ENCODE assay signal across 11 mouse cellular contexts in genomic region chr1:84733799-84734198, GRCm38 (mm10). TPM values are rescaled to one million over a fixed set of nuclear protein-coding genes. Genes with fewer than 3 reads are reported as not detected.
A peak's percentile ranks its signal among the peaks of the same experiment; 100 is the strongest.
DNase-seq lines count a peak whose midpoint lies in the region; ATAC-seq and TF ChIP-seq lines count a peak whose summit lies in the region.
"Had no signal": no experiment of that assay in that cellular context is flagged by ENCODE, and none has a peak within 500 bp of the region (broad histone marks: within the 10 kb centered on the region; RNA-seq: fewer than 3 reads in every experiment).

No protein-coding gene starts in this region.

- no peak for DNase-seq in gastrocnemius, adult 2 months
- no peak for DNase-seq in gastrocnemius, postnatal 36 days
- peak; percentile 50 for DNase-seq in embryo, embryonic 10.5 days (ENCODE audit: low spot score)
- no peak for DNase-seq in urinary bladder, adult 18-20 months (ENCODE audit: low spot score in 2 of 2)
- no peak for DNase-seq in gastrocnemius, postnatal 25 days
- no peak for DNase-seq in layer of hippocampus, postnatal 25 days (ENCODE audit: extremely low spot score in 1 of 2, low spot score in 1 of 2)
- DNase-seq: adrenal gland, adult 8-10 months had no signal

- no peak overlapping the region for H3K4me2 ChIP-seq in midbrain, embryonic 13.5 days (replicated peaks)
- no peak overlapping the region for H3K4me2 ChIP-seq in midbrain, embryonic 16.5 days (ENCODE audit: low read length)
- H3K4me2 ChIP-seq: heart, embryonic 13.5 days; limb, embryonic 15.5 days had no signal

- no peaks in the 10 kb centered on the region for H3K4me1 ChIP-seq in midbrain, embryonic 13.5 days (replicated peaks)
- no peaks in the 10 kb centered on the region for H3K4me1 ChIP-seq in midbrain, embryonic 16.5 days (ENCODE audit: control insufficient read depth, insufficient read depth, low read length)
- H3K4me1 ChIP-seq: heart, embryonic 13.5 days; limb, embryonic 15.5 days had no signal

- no peak overlapping the region for H3K9ac ChIP-seq in midbrain, embryonic 13.5 days (replicated peaks)
- no peak overlapping the region for H3K9ac ChIP-seq in midbrain, embryonic 16.5 days (ENCODE audit: low read depth, low read length)
- H3K9ac ChIP-seq: heart, embryonic 13.5 days; limb, embryonic 15.5 days had no signal

- ATAC-seq in midbrain, embryonic 13.5 days: 0 out of 2 replicates have a peak, but pooled peaks have one; percentile 37
- no peak for ATAC-seq in midbrain, embryonic 16.5 days

- H3K4me3 ChIP-seq in gastrocnemius, adult 2 months: no peak overlapping the region
- no peak overlapping the region for H3K4me3 ChIP-seq in midbrain, embryonic 13.5 days (replicated peaks)
- H3K4me3 ChIP-seq in midbrain, embryonic 16.5 days (ENCODE audit: low read depth, low read length): no peak overlapping the region
- H3K4me3 ChIP-seq: heart, embryonic 13.5 days; limb, embryonic 15.5 days had no signal

- intact Hi-C loops in gastrocnemius, adult 2 months (cut with DNase I): loop anchor here (5.0 kb wide), 1 partner anchor 149 kb away; no protein-coding TSS in a partner anchor
- intact Hi-C loops in gastrocnemius, postnatal 36 days (cut with DNase I): loop anchor here (5.0 to 10.0 kb wide), 2 partner anchors 111 to 149 kb away; partner anchors contain the start of gene Trip12

- peaks cover 53% of the 10 kb centered on the region for H3K36me3 ChIP-seq in midbrain, embryonic 13.5 days
- H3K36me3 ChIP-seq in midbrain, embryonic 16.5 days (ENCODE audit: control insufficient read depth, insufficient read depth, low read length): peaks cover 11% of the 10 kb centered on the region; the same call in 1 of the 2 replicates

- H3K27me3 ChIP-seq in midbrain, embryonic 13.5 days: no peaks in the 10 kb centered on the region
- no peaks in the 10 kb centered on the region for H3K27me3 ChIP-seq in midbrain, embryonic 16.5 days (ENCODE audit: control insufficient read depth, insufficient read depth, low read depth, low read length)
- H3K27me3 ChIP-seq: heart, embryonic 13.5 days; limb, embryonic 15.5 days had no signal

- H3K27ac ChIP-seq in gastrocnemius, adult 2 months: no peak overlapping the region
- H3K27ac ChIP-seq in midbrain, embryonic 13.5 days: no peak overlapping the region
- no peak overlapping the region for H3K27ac ChIP-seq in midbrain, embryonic 16.5 days (ENCODE audit: low read length)
- H3K27ac ChIP-seq: heart, embryonic 13.5 days; limb, embryonic 15.5 days had no signal

- TF ChIP-seq CTCF in gastrocnemius, adult 2 months (IDR thresholded peaks at IDR 0.05): peak; percentile 89

- no peaks in the 10 kb centered on the region for H3K9me3 ChIP-seq in midbrain, embryonic 13.5 days
- H3K9me3 ChIP-seq in midbrain, embryonic 16.5 days (replicated peaks; ENCODE audit: control insufficient read depth, low read length, poor library complexity, severe bottlenecking): no peaks in the 10 kb centered on the region
- H3K9me3 ChIP-seq: heart, embryonic 13.5 days; limb, embryonic 15.5 days had no signal

- 67% methylated on average over 3 of the region's 3 CpGs for WGBS in midbrain, embryonic 13.5 days
- 68% methylated on average over 3 of the region's 3 CpGs for whole genome bisulfite sequencing in midbrain, embryonic 16.5 days

RNA-seq across cellular contexts. Expression of gene Dner, which starts 37.8 kb away (rescaled TPM):
- total RNA-seq in gastrocnemius, adult 2 months (2021): not detected
- total RNA-seq in gastrocnemius, postnatal 36 days (2021): not detected
- 156 and 168 TPM in 2 replicates for polyA plus RNA-seq in midbrain, embryonic 13.5 days (2015; fragmentation: Nextera tagmentation; extraction: Ambion mirVana)
- 294 and 301 TPM in 2 replicates for polyA plus RNA-seq in midbrain, embryonic 16.5 days (2015; fragmentation: Nextera tagmentation; extraction: Ambion mirVana)
- total RNA-seq in gastrocnemius, postnatal 25 days (2021): under 1 TPM in 1 of 2 experiments, not detected in 1; 0.23 TPM
- total RNA-seq in layer of hippocampus, postnatal 25 days (2021): 100 to 1,000 TPM; 119 to 123 TPM

Comparison
In these comparisons a context has a peak if more than half of its experiments do, and no peak if none do; other contexts are left out.
1. RNA of gene Dner, which starts 37.8 kb away (total RNA-seq): 119 to 123 TPM in layer of hippocampus, postnatal 25 days; 0.23 TPM in gastrocnemius, postnatal 25 days, not detected in gastrocnemius, postnatal 36 days and not detected in gastrocnemius, adult 2 months; every median in the first group is over 10 times any median in the second.